Mouse (Mus musculus): Measurements from ENCODE around the gene Pabpn1. TPM values are rescaled to one million over a fixed set of nuclear protein-coding genes. Genes with fewer than 3 reads are reported as not detected.

Pabpn1 gene
- total and polyA plus RNA-seq, 2 experiments from 2014 or later, result 36.2 to 44.5 TPM

- H3K27me3 ChIP-seq (ENCODE audit: control insufficient read depth, insufficient read depth, low read length), result no peaks in the 10 kb centered on the region
- no peaks in the 10 kb centered on the region for H3K9me3 ChIP-seq (replicated peaks; ENCODE audit: control insufficient read depth, low read length)
- H3K27ac ChIP-seq (ENCODE audit: low read depth), result peak overlapping the region; percentile 72
- H3K36me3 ChIP-seq (replicated peaks; ENCODE audit: control insufficient read depth, insufficient read depth, low read length), result peaks cover 34% of the 10 kb centered on the region
- no peak overlapping the region for H3K4me2 ChIP-seq (ENCODE audit: low read depth, low read length)
- peak; percentile 5 for ATAC-seq (ENCODE audit: insufficient read depth, low read depth)
- H3K4me1 ChIP-seq (ENCODE audit: control insufficient read depth, insufficient read depth), result no peaks in the 10 kb centered on the region
- H3K4me3 ChIP-seq (ENCODE audit: low read depth, low read length), result no peak overlapping the region
- WGBS, result 44% methylated on average over 15 of the region's 15 CpGs
- TF ChIP-seq EP300 (IDR thresholded peaks at IDR 0.05; ENCODE audit: low read depth) (no peak), CTCF (IDR thresholded peaks at IDR 0.05; ENCODE audit: low read depth) (no peak)
- H3K9ac ChIP-seq (replicated peaks; ENCODE audit: low read depth, low read length), result no peak overlapping the region
- no peak for DNase-seq (ENCODE audit: low spot score)
These were observed 46.3 kb downstream of the Pabpn1 start for GRCm38 (mm10) chr14:54938431-54939219.

GRCm38 (mm10) chr14:54939434-54940175 is 47.3 kb downstream of the Pabpn1 start:
- peak overlapping the region; percentile 72 for H3K27ac ChIP-seq (ENCODE audit: low read depth)
- no peak overlapping the region for H3K9ac ChIP-seq (replicated peaks; ENCODE audit: low read depth, low read length)
- ATAC-seq (ENCODE audit: insufficient read depth, low read depth) (peak; percentile 15), DNase-seq (ENCODE audit: low spot score) (no peak)
- no peaks in the 10 kb centered on the region for H3K9me3 ChIP-seq (replicated peaks; ENCODE audit: control insufficient read depth, low read length)
- TF ChIP-seq EP300 (IDR thresholded peaks at IDR 0.05; ENCODE audit: low read depth) (no peak), CTCF (IDR thresholded peaks at IDR 0.05; ENCODE audit: low read depth) (peak; percentile 81)
- no peak overlapping the region for H3K4me2 ChIP-seq (ENCODE audit: low read depth, low read length)
- no peaks in the 10 kb centered on the region for H3K4me1 ChIP-seq (ENCODE audit: control insufficient read depth, insufficient read depth)
- no peak overlapping the region for H3K4me3 ChIP-seq (ENCODE audit: low read depth, low read length)
- WGBS, result 35% methylated on average over 12 of the region's 12 CpGs
- H3K36me3 ChIP-seq (replicated peaks; ENCODE audit: control insufficient read depth, insufficient read depth, low read length), result peaks cover 43% of the 10 kb centered on the region
- no peaks in the 10 kb centered on the region for H3K27me3 ChIP-seq (ENCODE audit: control insufficient read depth, insufficient read depth, low read length)

DNA sequence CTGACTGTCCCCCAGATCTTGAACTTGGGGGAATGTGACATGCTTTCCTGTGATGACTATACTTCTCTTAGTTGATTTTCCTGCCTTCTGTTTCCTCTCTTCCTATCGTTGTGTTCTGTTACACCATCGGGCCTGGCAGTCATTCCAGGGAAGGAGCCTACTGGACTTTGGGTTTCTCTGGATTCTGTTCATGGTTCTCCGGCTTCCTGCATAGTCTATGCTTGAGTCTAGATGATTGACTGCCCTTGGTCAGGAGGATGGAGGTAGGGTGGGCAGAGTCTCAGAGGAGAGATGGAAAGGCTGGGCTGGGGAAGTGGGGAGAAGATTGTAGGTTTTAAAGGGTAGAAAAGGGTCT is 47.9 kb downstream of the Pabpn1 start:
- TF ChIP-seq EP300 (IDR thresholded peaks at IDR 0.05; ENCODE audit: low read depth) (no peak), CTCF (IDR thresholded peaks at IDR 0.05; ENCODE audit: low read depth) (no peak)
- no peak for DNase-seq (ENCODE audit: low spot score)
- Histone ChIP-seq H3K4me1 (ENCODE audit: control insufficient read depth, insufficient read depth) (no peaks in the 10 kb centered on the region), H3K4me3 (ENCODE audit: low read depth, low read length) (no peak overlapping the region), H3K27me3 (ENCODE audit: control insufficient read depth, insufficient read depth, low read length) (no peaks in the 10 kb centered on the region), H3K9ac (replicated peaks; ENCODE audit: low read depth, low read length) (no peak overlapping the region), H3K4me2 (ENCODE audit: low read depth, low read length) (no peak overlapping the region), H3K36me3 (replicated peaks; ENCODE audit: control insufficient read depth, insufficient read depth, low read length) (peaks cover 49% of the 10 kb centered on the region), H3K9me3 (replicated peaks; ENCODE audit: control insufficient read depth, low read length) (no peaks in the 10 kb centered on the region), H3K27ac (ENCODE audit: low read depth) (peak overlapping the region; percentile 72)
- WGBS, result 42% methylated on average over 3 of the region's 3 CpGs
- 0 out of 2 replicates have a peak, but pooled peaks have one; percentile 0 for ATAC-seq (ENCODE audit: insufficient read depth, low read depth)

GRCm38 (mm10) chr14:54941024-54941978 is 49.0 kb downstream of the Pabpn1 start:
- Histone ChIP-seq H3K27ac (ENCODE audit: low read depth) (peak overlapping the region; percentile 72), H3K27me3 (ENCODE audit: control insufficient read depth, insufficient read depth, low read length) (no peaks in the 10 kb centered on the region), H3K4me3 (ENCODE audit: low read depth, low read length) (no peak overlapping the region), H3K4me2 (ENCODE audit: low read depth, low read length) (no peak overlapping the region), H3K9me3 (replicated peaks; ENCODE audit: control insufficient read depth, low read length) (no peaks in the 10 kb centered on the region), H3K36me3 (replicated peaks; ENCODE audit: control insufficient read depth, insufficient read depth, low read length) (peaks cover 60% of the 10 kb centered on the region), H3K9ac (replicated peaks; ENCODE audit: low read depth, low read length) (no peak overlapping the region), H3K4me1 (ENCODE audit: control insufficient read depth, insufficient read depth) (no peaks in the 10 kb centered on the region)
- DNase-seq (ENCODE audit: low spot score), result peak; percentile 17
- ATAC-seq (ENCODE audit: insufficient read depth, low read depth), result no peak
- WGBS, result 50% methylated on average over 13 of the region's 13 CpGs
- TF ChIP-seq EP300 (IDR thresholded peaks at IDR 0.05; ENCODE audit: low read depth) (no peak), CTCF (IDR thresholded peaks at IDR 0.05; ENCODE audit: low read depth) (no peak)

- Histone ChIP-seq H3K36me3 (replicated peaks; ENCODE audit: control insufficient read depth, insufficient read depth, low read length) (peaks cover 72% of the 10 kb centered on the region), H3K27ac (ENCODE audit: low read depth) (peak overlapping the region; percentile 22; the same call in 1 of the 2 replicates), H3K4me2 (ENCODE audit: low read depth, low read length) (no peak overlapping the region), H3K27me3 (ENCODE audit: control insufficient read depth, insufficient read depth, low read length) (no peaks in the 10 kb centered on the region), H3K4me1 (ENCODE audit: control insufficient read depth, insufficient read depth) (no peaks in the 10 kb centered on the region), H3K4me3 (ENCODE audit: low read depth, low read length) (no peak overlapping the region), H3K9me3 (replicated peaks; ENCODE audit: control insufficient read depth, low read length) (no peaks in the 10 kb centered on the region), H3K9ac (replicated peaks; ENCODE audit: low read depth, low read length) (no peak overlapping the region)
- WGBS, result 66% methylated on average over 8 of the region's 8 CpGs
- no peak for TF ChIP-seq EP300 (IDR thresholded peaks at IDR 0.05; ENCODE audit: low read depth)
- no peak for TF ChIP-seq CTCF (IDR thresholded peaks at IDR 0.05; ENCODE audit: low read depth)
- DNase-seq (ENCODE audit: low spot score), result peak; percentile 5
- ATAC-seq (ENCODE audit: insufficient read depth, low read depth), result no peak
These were observed 50.2 kb downstream of the Pabpn1 start for GRCm38 (mm10) chr14:54942479-54942878.
